Mouse (Mus musculus): Measurements from ENCODE around the gene N4bp1.

The N4bp1 gene

DNA sequence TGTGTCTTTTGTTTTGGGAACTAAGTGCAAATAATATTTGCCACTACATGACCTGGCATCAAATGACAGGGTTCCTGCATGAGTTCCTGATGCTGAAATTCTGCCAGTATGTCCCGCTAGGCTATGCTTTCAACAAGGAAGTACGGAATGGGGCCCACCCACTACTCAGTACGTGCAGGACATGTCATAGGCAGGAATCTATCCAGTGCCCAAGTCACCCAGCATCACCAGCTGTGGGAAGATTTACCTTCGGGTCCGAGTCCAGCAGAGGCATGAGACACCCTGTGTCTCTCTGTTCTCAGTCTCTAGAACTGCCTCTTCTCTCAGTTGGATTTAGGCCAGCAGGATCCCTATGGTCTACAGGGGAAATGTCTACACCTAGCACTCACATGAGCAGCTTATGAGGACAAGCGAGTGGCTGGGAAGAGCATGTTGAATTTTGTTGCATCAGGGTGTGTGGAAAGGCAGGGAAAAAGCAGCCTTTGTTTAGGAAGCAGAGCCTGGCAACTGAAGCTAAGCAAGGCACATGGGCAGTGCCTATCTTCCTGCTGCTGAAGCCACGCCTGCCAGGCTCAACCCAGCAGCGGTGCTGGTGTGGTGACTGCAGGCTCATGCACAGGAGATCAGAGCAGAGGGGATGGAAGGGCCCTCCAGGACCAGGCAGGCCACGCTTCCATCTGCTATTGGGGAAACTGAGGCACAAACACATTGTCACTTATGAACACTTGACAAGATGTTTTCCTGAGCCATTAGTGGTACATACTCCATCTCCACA, 59.2 kb downstream of the N4bp1 start:
- DNase-seq (ENCODE audit: low read depth, low spot score) = peak; percentile 82

DNA sequence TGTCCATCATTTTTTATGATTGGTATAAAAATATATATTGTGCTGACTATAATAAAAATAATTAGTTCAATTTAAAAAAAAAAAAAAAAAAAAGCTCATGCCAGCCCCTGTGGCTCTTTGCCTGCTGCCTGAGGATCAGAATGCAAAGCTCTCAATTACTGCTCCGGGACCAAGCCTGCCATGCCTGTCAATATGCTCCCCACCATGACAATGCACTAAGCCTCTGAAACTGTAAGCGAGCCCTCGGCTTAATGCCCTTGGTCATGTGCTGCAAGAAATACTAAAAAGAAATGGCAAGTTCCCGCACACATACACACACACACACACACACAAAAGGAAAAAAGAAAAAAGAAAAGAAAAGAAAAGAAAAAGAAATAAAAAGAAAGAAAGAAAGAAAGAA, 60.3 kb downstream of the N4bp1 start:
- DNase-seq (ENCODE audit: low read depth, low spot score) = no peak

DNA sequence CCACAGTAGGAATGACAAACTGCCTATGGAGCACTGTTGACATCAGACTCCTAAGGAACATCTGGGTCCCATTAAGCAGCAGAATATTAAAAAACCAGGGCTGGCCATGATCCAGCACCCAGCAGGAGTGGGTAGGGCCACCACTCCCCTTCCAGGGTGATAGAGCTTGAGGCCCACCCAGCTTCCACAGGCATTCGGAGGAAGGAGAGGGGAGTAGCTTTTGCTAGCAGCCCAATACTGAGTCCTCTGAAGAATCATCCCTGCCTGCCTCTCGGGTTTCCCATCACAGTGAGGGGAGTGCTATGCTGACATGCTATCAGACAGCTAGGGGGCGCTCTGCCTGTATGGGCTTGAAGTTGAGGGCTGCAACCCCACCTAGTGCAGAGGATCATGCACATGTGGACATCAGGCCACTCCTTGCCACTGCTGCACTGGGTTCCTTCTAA, 64.3 kb downstream of the N4bp1 start:
- DNase-seq (ENCODE audit: low read depth, low spot score) = peak; percentile 89

DNA sequence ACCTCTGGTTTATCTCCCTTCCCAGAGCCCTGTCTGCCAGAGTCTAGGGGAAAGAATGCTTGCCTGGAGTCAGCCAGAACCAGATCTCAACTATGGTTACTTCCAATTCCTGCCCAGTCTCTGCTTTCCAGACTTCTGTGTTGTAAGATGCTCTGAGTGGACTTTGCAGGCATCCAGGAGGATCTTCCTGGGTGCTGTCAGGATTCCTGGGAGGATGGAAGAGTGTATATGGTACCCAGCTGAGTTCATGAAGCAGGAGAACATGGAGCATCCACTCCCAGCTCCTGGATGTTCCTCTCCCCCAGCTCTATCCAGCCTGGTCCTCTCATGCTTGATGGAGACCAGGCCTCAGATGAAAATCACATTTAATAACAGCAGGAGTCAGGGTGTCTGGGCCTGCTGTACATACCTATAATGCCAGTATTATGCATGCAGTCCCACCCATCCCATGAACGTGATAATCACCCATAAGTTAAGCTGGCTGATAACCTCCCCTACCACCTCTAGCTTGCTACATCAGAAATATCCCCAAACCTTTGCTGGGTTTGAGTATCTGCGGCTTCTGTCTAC, 64.8 kb downstream of the N4bp1 start:
- DNase-seq (ENCODE audit: low read depth, low spot score) = peak; percentile 48

DNA sequence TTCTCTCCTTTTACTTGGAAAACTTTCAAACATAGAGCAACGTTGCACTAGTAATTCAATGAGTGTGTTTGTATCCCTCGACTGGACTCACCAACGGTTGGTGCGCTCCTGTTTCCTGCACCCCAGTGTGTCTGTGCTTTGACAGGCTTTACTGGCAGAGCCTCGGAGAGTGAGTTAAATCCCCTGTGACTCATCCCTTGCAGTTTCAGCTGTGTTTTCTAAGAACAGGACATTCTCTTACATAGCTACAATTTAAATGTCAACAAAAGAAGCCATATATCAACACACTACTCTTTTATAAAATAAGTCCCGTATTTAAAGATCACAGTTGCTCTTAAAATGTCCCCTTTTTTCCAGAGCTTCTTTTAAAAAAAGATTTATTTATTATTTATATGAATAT, 65.6 kb downstream of the N4bp1 start:
- peak; percentile 83 for DNase-seq (ENCODE audit: low read depth, low spot score)

DNA sequence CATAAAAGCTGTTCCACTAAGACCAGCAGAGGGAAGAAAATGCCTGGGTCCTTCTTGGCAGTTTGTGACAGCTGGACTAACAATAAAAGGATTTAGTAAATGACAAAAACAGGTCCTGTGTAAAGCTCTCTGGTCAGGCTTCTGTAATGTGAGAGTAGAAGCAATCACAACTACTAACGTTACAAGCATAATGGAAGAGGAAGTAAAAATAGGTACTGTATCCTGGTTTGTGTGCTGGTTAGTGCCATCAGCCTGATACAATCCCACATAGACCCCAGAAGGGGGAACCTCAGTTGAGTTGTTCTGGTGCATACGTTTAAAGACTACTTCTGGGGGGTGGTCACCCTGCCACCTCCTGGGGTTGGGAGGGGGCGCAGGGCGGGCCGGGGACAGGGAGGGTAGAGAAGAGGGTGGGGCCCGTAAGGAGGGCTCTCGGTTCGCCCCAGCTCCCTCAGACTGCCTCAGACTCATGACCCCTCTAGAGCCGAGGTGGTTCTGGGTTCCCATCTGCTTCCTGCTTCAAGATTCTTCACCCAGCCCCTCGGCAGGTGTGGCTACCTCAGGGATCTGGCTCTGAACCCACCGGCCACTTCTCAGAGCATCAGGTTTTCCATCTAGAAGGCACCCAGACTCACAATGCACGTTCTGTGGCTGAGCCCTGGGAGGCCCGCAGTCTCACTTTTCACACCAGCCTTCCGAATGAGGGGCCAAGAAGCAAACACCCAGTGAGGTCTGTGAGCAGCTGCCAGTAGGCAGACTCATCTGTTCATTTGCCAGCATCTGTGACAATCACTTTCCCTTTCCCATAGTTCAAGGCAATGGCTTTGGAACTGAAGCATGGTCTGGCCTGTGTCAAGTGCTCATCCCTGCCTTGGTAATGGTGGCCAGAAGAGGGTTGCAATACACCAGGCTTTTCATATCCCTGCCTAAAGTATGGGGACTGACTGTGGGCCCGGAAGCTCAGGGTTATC, 75.8 kb downstream of the N4bp1 start:
- DNase-seq (ENCODE audit: low read depth, low spot score) = no peak

DNA sequence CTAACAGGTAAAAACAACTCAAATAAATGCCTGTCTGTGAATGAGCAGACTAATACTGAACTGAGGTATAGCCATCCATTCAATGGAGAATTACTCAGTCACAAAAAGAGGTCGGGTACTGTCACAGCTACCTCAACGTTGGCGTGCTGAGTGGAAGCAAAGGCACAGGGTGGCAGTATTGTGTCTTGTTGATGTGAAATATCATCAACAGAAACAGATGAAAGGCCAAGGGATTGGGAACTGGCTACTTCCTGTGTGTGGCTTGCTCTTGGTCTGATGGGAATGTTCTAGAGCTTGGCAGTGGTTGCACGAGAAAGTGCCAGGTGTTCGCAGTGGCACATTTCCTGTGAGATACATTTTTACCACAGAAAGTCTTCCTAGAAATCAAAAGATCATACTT, 76.8 kb downstream of the N4bp1 start:
- DNase-seq (ENCODE audit: low read depth, low spot score) = peak; percentile 63

DNA sequence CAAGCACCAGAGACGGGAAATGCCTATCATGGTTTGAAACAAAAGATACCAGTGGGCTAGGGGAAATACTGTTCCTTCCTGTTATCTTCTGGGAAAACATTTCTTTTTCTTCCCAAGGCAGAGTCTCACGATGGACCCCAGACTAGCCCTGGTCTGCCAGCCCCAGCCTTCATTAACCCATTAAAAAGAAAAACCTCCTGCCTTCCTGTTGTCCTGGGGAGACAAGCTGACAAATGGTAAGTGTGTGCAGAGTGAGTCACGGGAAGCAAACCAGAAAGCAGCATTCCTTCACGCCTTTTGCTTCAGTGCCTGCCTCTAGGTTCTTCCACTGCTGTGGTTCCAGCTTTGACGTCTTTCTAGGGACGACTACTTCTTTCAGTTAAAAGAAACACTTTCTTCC, 83.1 kb downstream of the N4bp1 start:
- peak; percentile 42 for DNase-seq (ENCODE audit: low read depth, low spot score)

DNA sequence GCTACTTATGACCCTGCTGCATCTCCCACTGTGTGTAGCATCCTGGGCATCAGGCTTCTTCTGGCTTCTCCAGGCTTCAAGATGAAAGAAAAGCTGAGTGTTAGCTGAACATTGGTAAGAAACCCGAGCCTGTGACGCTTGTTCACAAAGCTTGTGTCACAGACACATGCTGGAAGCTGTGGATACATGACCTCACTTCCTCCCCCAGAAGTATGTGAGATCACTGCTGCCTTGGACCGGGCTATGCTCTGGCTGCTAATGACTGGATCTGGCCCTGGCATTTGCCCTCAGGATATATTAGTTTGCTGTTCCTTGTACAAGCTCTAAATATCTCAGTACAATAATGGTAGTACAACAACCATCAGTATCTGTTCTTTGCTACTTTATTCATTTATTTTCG, 84.1 kb downstream of the N4bp1 start:
- peak; percentile 59 for DNase-seq (ENCODE audit: low read depth, low spot score)

DNA sequence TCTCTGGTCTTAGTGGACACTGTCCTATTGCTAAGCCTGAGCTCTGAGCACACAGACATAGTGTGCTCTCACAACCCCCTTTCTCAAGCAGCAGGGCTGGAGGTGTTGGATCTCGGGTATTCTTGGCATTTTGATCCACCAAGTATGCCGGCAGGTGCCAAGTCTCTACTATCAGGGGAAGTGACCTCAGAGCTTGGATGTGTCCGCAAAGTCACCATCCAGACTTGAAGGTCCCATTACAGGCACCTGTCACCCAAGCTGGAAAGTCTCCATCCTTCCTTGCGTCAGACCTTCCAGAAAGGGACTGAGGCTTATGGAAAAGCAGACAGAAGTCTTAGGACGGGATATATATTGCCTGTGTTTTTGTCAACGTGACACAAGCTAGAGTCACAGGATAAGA, 86.9 kb downstream of the N4bp1 start:
- DNase-seq (ENCODE audit: low read depth, low spot score) = no peak

DNA sequence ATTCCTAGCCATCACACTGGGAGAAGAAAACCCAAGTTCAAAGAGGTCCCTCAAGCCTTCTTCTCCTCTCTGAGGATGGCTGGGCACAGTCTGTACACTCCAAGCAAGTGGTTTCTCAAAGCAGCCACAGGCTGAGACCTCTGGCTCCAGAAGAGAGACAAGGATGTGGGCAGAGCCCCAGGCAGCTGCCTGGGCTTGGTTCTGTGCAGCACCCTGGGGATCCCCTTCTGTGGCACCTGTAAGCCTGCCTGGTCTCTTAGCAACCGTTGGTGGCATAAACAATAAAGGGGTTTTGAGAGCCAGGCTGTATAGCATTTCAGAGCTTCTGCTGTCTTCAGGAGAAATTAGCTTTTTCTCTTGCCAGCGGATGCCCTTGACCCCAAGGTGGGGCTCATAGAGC, 87.4 kb downstream of the N4bp1 start:
- no peak for DNase-seq (ENCODE audit: low read depth, low spot score)

DNA sequence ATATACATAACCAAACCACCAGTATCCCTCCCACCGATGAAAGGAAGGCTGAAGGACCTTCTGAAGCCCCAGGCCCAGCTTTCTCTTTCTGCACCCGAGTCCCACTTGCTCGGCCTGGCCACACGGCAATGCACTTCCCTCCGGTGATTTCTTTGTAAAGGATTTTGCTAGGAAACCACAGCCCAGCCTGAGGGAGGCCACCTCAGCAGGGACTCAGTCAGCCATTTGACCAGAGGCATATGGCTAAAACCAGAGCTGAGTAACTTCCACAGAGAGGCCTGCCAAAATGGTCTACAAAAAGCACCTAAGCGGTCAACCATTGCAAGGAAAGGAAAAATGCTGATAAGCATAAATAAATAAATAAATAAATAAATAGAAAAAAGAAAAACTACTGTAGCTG, 90.3 kb downstream of the N4bp1 start:
- no peak for DNase-seq (ENCODE audit: low read depth, low spot score)

DNA sequence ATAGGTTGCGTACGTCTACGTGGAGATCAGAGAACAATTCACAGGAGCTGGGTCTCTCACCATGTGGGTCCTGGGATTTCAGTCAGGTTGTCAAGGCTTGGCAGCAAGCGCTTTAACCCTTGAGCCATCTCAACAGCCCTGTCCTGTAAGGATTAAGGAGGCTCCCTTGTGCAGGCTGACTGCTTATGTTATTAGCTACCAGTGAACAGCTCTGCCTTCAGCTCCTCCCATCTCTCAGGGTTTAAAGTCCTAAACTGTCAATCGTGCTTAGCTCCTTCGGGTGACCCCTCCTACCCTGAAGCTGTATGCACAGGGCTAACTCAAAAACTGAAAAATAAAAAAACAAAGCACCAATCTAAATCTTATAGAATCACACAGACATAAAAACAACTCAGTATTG, 93.5 kb downstream of the N4bp1 start:
- no peak for DNase-seq (ENCODE audit: low read depth, low spot score)

DNA sequence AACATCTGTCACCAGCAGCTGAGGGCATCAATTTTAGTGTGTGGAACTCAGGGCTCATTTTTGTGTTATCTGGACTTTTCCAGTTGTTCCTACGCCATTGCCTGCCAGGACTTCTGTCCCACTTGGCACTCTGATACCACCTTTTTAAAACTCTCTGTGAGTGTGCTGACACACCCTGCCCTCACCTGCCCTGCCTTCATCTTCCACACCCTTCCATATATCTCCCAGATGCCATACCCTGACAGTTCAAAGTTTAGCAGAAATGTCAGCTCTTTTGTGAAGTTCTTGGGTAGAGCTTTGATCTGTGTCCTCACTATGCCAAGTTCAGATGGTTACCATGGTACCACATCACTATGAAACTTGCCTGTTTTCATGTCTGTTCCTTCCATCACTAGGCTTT, 95.5 kb downstream of the N4bp1 start:
- no peak for DNase-seq (ENCODE audit: low read depth, low spot score)

DNA sequence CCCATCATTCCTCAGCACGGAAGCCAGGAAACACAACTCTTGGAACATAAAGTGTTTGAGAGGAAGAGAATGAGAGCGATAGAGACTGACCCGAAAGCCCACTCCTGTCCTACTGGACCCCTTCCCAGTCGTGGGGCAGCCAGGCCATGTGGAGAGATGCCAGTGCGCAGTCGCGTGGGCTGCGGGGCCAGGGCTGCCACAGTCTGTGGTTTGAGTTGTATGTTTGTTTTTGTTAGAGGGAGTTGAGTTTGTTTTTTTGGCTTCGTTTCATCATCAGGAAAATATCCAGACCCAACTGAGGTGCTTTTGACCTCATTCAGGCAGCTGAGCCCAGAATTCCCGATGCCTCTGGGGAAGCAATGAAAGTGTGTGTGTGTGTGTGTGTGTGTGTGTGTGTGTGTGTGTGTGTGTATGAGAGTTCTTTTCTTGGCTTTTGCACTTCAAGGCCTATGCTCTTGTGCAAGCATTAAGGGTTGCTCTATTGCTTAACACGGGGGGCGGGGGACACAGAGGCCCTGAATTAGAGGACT, 97.1 kb downstream of the N4bp1 start:
- DNase-seq (ENCODE audit: low read depth, low spot score) = peak; percentile 71

DNA sequence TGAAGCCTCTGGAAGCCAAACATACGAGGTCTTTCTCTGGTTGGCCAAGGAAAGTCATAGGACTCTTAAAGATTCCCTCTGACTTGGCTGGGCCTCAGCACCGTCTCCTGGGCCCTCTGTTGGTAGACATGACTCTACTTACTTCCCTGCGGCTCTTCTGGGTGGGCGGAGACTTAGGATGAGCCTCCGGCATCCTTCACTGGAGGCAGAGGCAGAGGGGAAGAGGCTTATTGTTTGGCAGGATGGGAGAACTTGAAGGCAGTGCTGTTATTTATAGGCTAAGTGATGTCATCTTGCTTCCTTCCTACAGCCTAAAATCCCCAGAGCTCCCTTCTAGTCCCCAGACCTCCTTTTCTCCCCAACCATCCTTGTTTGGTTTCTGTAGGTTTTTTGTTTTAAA, 98.6 kb downstream of the N4bp1 start:
- peak; percentile 47 for DNase-seq (ENCODE audit: low read depth, low spot score)

DNA sequence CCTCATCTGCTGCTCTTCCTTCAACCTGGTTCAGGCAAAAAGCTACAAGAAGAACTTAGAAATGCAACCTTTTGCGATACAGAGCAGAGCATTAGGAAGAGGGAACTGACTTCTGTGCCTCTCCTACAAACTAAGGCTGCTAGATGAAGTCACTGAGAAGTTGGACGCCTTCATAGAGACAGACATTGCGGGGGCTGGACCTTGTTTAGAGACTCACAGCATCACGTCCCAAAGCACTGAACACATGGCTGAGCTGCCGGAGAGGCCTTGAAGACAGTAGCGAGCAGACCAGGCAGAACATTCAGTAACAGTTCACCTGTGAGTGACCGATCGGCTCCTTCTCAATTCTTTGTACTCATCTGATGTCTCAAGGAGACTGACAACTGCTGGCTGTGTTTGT, 104.0 kb downstream of the N4bp1 start:
- no peak for DNase-seq (ENCODE audit: low read depth, low spot score)

DNA sequence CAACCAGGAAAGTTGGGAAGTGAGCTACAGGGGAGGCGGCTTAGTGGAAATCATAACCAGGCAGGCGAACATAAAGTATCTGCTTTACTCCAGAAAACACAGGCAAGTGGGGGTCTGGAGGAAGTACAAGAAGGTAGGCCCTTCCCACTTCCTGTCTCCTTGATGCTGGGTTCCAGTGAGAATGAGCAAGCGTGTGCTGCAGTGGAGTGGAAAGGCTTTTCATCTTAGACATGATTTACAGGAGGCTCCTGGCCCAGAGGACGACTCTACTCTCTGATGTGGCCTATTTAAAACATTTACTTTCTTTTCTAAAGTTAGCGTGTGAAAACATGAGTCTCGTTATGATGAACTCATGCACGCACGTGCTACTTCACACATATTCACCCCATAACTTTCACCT, 105.9 kb downstream of the N4bp1 start:
- no peak for DNase-seq (ENCODE audit: low read depth, low spot score)

DNA sequence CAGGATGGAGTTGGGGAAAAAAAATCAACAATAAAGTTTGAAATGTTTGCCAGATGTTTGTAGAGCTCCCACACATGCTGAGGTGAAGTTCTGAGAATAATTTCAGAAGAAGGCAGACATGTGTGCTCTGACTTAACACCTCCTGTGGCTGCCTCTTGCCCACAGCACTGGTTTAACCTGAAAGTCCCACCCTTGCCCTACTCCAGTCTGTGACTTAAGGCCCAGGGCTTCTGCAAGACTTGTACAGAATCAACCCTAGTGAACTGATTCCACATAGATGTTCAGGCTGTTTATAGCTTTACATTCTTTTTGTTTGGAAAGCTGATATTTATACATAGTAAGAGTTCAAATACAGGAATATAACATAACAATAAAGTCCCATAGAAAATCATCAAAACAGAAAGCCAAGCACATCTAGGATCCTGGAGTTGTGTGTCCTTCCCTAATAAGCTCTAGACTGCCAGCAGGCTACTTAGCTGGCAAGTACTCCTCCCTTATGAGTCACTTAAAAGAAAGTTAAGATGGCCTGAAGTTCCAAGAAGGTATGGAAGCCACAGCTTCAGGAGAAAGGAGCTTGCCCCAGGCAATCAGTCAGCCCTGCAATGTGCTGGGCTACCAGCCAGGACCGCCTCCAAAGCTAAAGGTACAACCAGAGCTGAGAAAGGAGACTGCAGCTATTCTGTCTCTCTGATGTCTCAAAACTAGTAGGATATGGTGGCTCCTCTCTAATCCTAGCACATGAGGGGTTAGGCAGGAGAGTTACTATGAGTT, 114.9 kb downstream of the N4bp1 start:
- peak; percentile 99 for DNase-seq (ENCODE audit: low read depth, low spot score)

DNA sequence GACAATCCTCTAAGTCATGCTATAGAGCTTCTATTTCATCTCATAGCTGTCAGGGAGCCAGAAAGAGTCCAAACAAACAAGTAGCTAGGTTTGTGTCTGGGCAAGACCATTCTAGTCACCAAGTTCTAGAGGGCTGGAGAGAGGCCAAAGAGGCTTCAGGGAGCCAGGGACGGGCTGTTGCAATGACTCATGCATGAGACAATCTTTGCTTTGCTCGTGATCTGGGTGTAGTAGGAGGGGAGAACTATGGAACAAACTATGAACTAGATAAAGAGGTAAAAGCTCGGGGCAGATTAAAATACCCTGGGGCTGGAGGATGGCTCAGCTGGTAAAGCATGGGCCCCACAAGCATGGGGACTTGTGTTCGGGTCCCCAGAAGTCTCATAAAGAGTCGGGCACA, 116.6 kb downstream of the N4bp1 start:
- DNase-seq (ENCODE audit: low read depth, low spot score) = peak; percentile 99

DNA sequence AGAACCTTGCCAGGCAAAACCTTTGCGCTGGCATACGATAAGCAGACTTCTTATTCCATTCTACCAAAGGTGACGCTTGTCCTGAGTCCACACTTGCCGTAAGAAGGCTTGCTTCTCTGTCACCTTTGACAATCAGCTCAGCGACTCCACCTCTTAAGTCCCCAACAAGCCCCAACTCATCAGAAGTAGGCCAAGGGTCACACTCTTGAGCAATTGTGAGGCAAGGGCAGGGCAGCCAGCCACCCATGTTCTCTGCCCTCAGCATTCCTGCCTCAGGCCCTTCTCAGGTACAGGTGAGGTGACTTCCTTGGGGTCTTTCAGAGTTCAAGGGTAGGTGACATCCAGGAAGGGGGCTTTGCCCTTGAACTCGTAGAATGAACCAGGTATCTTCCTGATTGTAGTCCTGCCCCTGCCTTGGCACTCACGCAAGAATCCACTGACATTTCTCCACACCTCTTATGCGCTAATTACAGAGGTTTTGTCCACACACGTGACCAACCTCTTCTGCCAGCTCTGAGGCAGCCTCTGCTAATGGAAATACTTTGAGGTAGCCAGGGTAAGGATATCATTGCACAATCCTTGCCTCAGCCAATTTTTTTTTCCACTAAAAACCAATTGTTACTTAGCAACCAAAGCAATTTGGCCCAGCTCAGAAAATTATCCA, 118.4 kb downstream of the N4bp1 start:
- peak; percentile 49 for DNase-seq (ENCODE audit: low read depth, low spot score)

Data from 3T3-L1 (cell line).